ENCODE assay signal across 28 mouse cellular contexts in the genomic region with DNA sequence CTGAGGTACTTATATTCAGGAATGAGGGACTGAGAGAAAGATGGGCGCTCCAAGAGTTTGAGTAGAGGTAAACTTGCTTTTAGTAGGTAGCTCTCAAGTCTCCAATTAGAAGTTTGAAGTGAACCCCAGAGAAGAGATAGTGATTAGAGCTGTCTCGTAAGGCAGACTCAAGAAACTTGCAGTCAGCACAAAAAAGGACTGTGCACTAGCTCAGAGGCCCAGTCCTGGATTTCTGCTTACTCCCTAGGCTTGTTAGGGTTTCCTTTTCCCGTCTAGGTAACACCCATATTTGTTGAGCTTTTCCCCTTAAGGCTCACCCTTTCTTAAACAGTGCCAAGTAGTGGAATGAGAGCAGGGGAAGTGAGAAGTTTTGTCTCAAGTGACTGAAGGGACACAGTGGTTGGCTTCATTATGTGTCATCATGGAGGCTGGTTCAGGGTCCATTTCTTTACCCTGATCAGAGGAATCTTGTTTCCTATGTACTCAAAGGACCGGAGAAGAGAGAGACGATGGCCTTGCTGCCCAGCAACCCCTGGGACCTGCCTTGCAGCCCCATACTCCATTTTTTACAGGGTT. TPM values are rescaled to one million over a fixed set of nuclear protein-coding genes. Genes with fewer than 3 reads are reported as not detected.
DNase-seq lines count a peak whose midpoint lies in the region; ATAC-seq and TF ChIP-seq lines count a peak whose summit lies in the region.
"Had no signal": no experiment of that assay in that cellular context is flagged by ENCODE, and none has a peak within 500 bp of the region (broad histone marks: within the 10 kb centered on the region; RNA-seq: fewer than 3 reads in every experiment).

No protein-coding gene starts in this region.

- DNase-seq in A20 (ENCODE audit: low read depth, low spot score), result peak; percentile 66
- peak; percentile 60 for DNase-seq in CH12.LX (ENCODE audit: extremely low read depth)
- peak; percentile 35 for DNase-seq in hindlimb bud, embryonic 11.5 days (ENCODE audit: extremely low spot score, low read depth, low spot score)
- DNase-seq in splenic B cell, adult 2 months (ENCODE audit: low read depth, low spot score), result peak; percentile 57
- DNase-seq in cerebellum, adult 2 months, result no peak
- DNase-seq: adrenal gland, postnatal 14 days; cerebellum, adult 8-10 months; cerebellum, postnatal 25 days; gastrocnemius, postnatal 36 days; heart, postnatal 10 days; kidney, adult 9 months; kidney, postnatal 10 days; lung, adult 2 months; lung, postnatal 10 days; right cerebral cortex, postnatal 4 days had no signal

- TF ChIP-seq RAD21 in CH12.LX (IDR thresholded peaks at IDR 0.05; ENCODE audit: low read depth, low read length), result no peak

- dilution Hi-C loops in CH12.LX (cut with MboI; ENCODE audit: extremely low pct_ligation_motif_present, extremely low pct_unique_long_range_greater_than_20kb, low sequenced_read_pairs), result no loop called here

- no peak for TF ChIP-seq CTCF in CH12.LX (conservative IDR thresholded peaks at IDR 0.05 in 1 of 2, IDR thresholded peaks at IDR 0.05 in 1 of 2; ENCODE audit: low read depth in 2 of 2, low read length in 2 of 2)
- TF ChIP-seq CTCF in cerebellum, adult 2 months (IDR thresholded peaks at IDR 0.05; ENCODE audit: borderline replicate concordance, insufficient read depth, low read depth, low read length), result no peak

- no peak for ATAC-seq in liver, embryonic 12.5 days
- ATAC-seq: forebrain, embryonic 14.5 days; intestine, embryonic 15.5 days; midbrain, embryonic 16.5 days; Patski had no signal

- no peak overlapping the region for H3K4me3 ChIP-seq in CH12.LX (replicated peaks in 1 of 3; ENCODE audit: low read depth in 2 of 3, low read length in 2 of 3, poor library complexity in 1 of 3)
- no peak overlapping the region for H3K4me3 ChIP-seq in cerebellum, adult 2 months (replicated peaks; ENCODE audit: insufficient read depth, low read depth, low read length)
- H3K4me3 ChIP-seq in liver, embryonic 12.5 days, result no peak overlapping the region
- H3K4me3 ChIP-seq: heart, embryonic 13.5 days; hindbrain, embryonic 10.5 days; hindbrain, embryonic 15.5 days; intestine, embryonic 15.5 days; left cerebral cortex, adult 2 months; limb, embryonic 15.5 days; midbrain, embryonic 10.5 days had no signal

- no peak overlapping the region for H3K4me2 ChIP-seq in CH12.LX (ENCODE audit: insufficient read depth, low read depth, poor library complexity, severe bottlenecking)
- H3K4me2 ChIP-seq in liver, embryonic 12.5 days, result no peak overlapping the region
- H3K4me2 ChIP-seq: heart, embryonic 13.5 days; hindbrain, embryonic 15.5 days; intestine, embryonic 15.5 days; limb, embryonic 15.5 days had no signal

- TF ChIP-seq POLR2A in CH12.LX (IDR thresholded peaks at IDR 0.05; ENCODE audit: low read depth, low read length), result no peak
- no peak for TF ChIP-seq POLR2A in cerebellum, adult 2 months (IDR thresholded peaks at IDR 0.05; ENCODE audit: borderline replicate concordance, insufficient read depth, low read length)

- H3K36me3 ChIP-seq in CH12.LX (replicated peaks in 1 of 2; ENCODE audit: control insufficient read depth in 1 of 2, insufficient read depth in 1 of 2, low read length in 1 of 2), result peaks cover 6 to 46% of the 10 kb centered on the region in 2 experiments
- H3K36me3 ChIP-seq in splenic B cell, adult 2 months (ENCODE audit: control insufficient read depth, insufficient read depth, low read length, poor library complexity, severe bottlenecking), result no peaks in the 10 kb centered on the region; the same call in 1 of the 2 replicates
- peaks cover 9% of the 10 kb centered on the region for H3K36me3 ChIP-seq in liver, embryonic 12.5 days
- H3K36me3 ChIP-seq: hindbrain, embryonic 15.5 days; intestine, embryonic 15.5 days had no signal

- peaks cover 14% of the 10 kb centered on the region for H3K9me3 ChIP-seq in CH12.LX (replicated peaks; ENCODE audit: low read length)
- no peaks in the 10 kb centered on the region for H3K9me3 ChIP-seq in liver, embryonic 12.5 days (replicated peaks)
- H3K9me3 ChIP-seq: heart, embryonic 13.5 days; hindbrain, embryonic 15.5 days; intestine, embryonic 15.5 days; limb, embryonic 15.5 days had no signal

- TF ChIP-seq EP300 in CH12.LX (IDR thresholded peaks at IDR 0.05; ENCODE audit: low read length), result peak; percentile 74

- peaks cover 59% of the 10 kb centered on the region for H3K79me2 ChIP-seq in CH12.LX (replicated peaks; ENCODE audit: control insufficient read depth, extremely low read depth, insufficient read depth, poor library complexity, severe bottlenecking)

- H3K9ac ChIP-seq in CH12.LX (ENCODE audit: insufficient read depth, low read depth), result no peak overlapping the region; the same call in 1 of the 2 replicates
- H3K9ac ChIP-seq in liver, embryonic 12.5 days, result no peak overlapping the region
- H3K9ac ChIP-seq: heart, embryonic 13.5 days; hindbrain, embryonic 15.5 days; intestine, embryonic 15.5 days; limb, embryonic 15.5 days; liver, embryonic 14.5 days had no signal

- peaks cover 19 to 68% of the 10 kb centered on the region in 2 experiments for H3K4me1 ChIP-seq in CH12.LX (ENCODE audit: control insufficient read depth in 1 of 2, insufficient read depth in 2 of 2)
- H3K4me1 ChIP-seq in cerebellum, adult 2 months (ENCODE audit: control insufficient read depth, insufficient read depth, low read length), result peaks cover 4% of the 10 kb centered on the region
- peaks cover 46% of the 10 kb centered on the region for H3K4me1 ChIP-seq in liver, embryonic 12.5 days

- WGBS in cerebellum, adult 2 months, result 95% methylated on average over 5 of the region's 5 CpGs
- 68% methylated on average over 5 of the region's 5 CpGs for WGBS in liver, embryonic 12.5 days (ENCODE audit: insufficient replicate concordance)

- H3K27me3 ChIP-seq in CH12.LX (replicated peaks), result no peaks in the 10 kb centered on the region
- H3K27me3 ChIP-seq in splenic B cell, adult 2 months (ENCODE audit: control insufficient read depth, insufficient read depth, low read length, poor library complexity, severe bottlenecking), result no peaks in the 10 kb centered on the region
- H3K27me3 ChIP-seq in cerebellum, adult 2 months (ENCODE audit: control insufficient read depth, insufficient read depth, low read length), result no peaks in the 10 kb centered on the region
- no peaks in the 10 kb centered on the region for H3K27me3 ChIP-seq in liver, embryonic 12.5 days (replicated peaks)
- H3K27me3 ChIP-seq: heart, embryonic 13.5 days; hindbrain, embryonic 15.5 days; intestine, embryonic 15.5 days; limb, embryonic 15.5 days; Patski had no signal

- in situ Hi-C loops in CH12.LX (cut with MboI; ENCODE audit: low pct_ligation_motif_present, low pct_unique_long_range_greater_than_20kb, low sequenced_read_pairs), result no loop called here

- no peak overlapping the region for H3K27ac ChIP-seq in CH12.LX (ENCODE audit: insufficient read depth, low read depth)
- no peak overlapping the region for H3K27ac ChIP-seq in cerebellum, adult 2 months (ENCODE audit: insufficient read depth, low read length)
- H3K27ac ChIP-seq in liver, embryonic 12.5 days, result no peak overlapping the region
- H3K27ac ChIP-seq: heart, embryonic 13.5 days; hindbrain, embryonic 10.5 days; hindbrain, embryonic 15.5 days; intestine, embryonic 15.5 days; left cerebral cortex, adult 2 months; limb, embryonic 15.5 days; liver, embryonic 14.5 days; macrophage; midbrain, embryonic 10.5 days had no signal

TF ChIP-seq in CH12.LX, 34 proteins besides CTCF, POLR2A, EP300 and RAD21:
- peak; percentile 52; the same call in 1 of the 2 replicates for TF ChIP-seq BHLHE40 (IDR thresholded peaks at IDR 0.05; ENCODE audit: low read depth, low read length)
- peak; percentile 83; the same call in 1 of the 2 replicates for TF ChIP-seq IRF4 (IDR thresholded peaks at IDR 0.05; ENCODE audit: low read depth, low read length)
- no peak for TF ChIP-seq TCF12 (IDR thresholded peaks at IDR 0.05; ENCODE audit: low read depth, low read length)
- no peak for TF ChIP-seq MAFK (IDR thresholded peaks at IDR 0.05; ENCODE audit: insufficient replicate concordance, low read length)

RNA-seq across cellular contexts. Expression of gene Tbl1xr1, which starts 49.9 kb away (rescaled TPM):
- total RNA-seq in CH12.LX (2012; rRNA removed) (37.9 and 39.9 TPM in 2 replicates), CH12.LX (2014; rRNA removed) (30.0 and 33.7 TPM in 2 replicates)
- 31.1 and 38.3 TPM in 2 replicates for polyA plus RNA-seq in CH12.LX (2012; ENCODE audit: insufficient read length, low read depth)
- polyA plus RNA-seq in cerebellum, adult 2 months (2012; rRNA removed), result 40.0 and 43.6 TPM in 2 replicates
- 12.0 and 12.2 TPM in 2 replicates for polyA plus RNA-seq in liver, embryonic 12.5 days (2016; fragmentation: Nextera tagmentation; extraction: Ambion mirVana)

Comparison
In these comparisons a context has a peak if more than half of its experiments do, and no peak if none do; other contexts are left out.
1. DNase-seq: peak in A20 (single experiment), CH12.LX (single experiment), hindlimb bud, embryonic 11.5 days (single experiment) and splenic B cell, adult 2 months (single experiment); none in cerebellum, adult 2 months (0 of 2).